Mouse (Mus musculus) ovary, postnatal 36 days (tissue): ENCODE measurements around the gene Prdx6.
A peak's percentile ranks its signal among the peaks of the same experiment; 100 is the strongest.

ENCODE experiments used
- DNase-seq: peaks from one replicate; pipeline ENCODE4 v3.0.0; 2022; ENCODE audit warnings: low spot score, mixed read lengths

Prdx6 gene

DNA sequence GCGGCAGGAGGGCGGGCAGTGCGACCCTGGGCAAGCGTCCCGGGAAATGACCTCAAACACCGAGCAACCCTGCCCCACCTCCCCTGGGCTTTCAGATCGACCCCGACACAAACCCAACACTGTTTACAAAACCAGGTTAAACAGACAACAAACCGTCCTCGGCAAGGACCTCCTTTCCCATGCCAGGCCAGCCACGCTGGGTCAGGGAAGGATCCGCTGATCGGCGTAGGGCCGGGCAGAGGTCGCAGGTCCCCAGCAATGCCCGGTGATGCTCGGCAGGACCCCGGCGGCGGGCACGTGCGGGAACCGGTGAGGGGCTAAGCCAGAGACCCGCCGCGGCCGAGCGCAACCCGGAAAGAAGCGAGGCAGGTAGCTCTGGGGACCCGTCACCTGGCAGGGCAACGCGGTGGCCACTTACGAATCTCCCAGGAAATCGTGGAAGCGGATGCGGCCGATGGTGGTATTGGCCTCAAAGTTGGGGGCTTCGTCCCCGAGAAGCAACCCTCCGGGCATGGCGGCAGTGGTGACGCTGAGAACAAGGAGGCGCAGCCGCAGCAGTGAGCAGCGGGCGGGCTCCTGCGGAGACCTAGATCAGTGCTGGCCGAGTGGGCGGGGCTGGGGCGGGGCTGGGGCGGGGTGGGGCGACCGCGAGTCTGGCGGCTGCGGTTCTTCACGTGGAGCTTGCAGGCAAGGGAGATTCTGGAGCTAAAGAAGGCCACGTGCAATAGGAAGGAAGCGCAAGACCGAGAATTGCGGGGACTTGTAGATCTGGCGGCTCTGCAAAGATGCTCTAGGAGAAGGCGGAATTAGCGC lies at the start of gene Prdx6:
Gene Prdx6, minus strand, starts transcription at position 616 of the 813 bp plus-strand sequence.
- DNase-seq: peak; percentile 82

GRCm38 (mm10) chr1:161288256-161288655 lies 37.2 kb upstream of the Prdx6 start:
- DNase-seq: no peak

GRCm38 (mm10) chr1:161286726-161287310 lies 35.8 kb upstream of the Prdx6 start:
- peak; percentile 18 for DNase-seq

DNA sequence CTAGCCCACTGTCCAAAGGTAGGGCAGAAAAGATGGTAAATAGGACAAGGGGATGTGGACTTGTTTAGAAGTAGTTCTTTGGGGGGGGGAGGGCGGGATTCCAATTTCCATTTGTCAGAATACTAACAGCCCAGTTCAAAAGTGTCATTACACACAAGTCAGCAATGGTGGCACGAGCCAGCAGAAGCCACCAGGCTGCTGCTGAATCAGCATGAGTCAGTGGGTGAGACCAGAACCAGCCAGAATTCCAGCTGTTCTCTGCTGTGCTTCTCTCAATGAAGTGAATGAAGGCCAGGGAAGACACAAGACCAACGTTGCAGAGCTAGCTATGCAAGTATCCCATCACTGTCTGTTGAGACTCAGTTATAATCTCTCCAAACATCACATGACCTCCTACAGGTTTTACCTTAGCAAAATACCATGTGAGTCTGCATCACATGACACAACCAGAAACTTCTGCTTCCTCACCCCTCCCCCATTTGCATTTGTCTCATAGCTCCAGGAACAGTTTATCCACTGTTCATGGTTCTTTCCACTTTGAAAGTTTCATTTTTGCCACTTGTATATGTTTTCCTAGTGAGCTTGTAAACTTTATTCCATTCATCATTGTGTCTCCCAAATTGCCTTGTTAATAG lies 30.2 kb upstream of the Prdx6 start:
- DNase-seq: no peak

- DNase-seq: no peak
These were observed 28.4 kb upstream of the Prdx6 start for GRCm38 (mm10) chr1:161279244-161279908.

DNA sequence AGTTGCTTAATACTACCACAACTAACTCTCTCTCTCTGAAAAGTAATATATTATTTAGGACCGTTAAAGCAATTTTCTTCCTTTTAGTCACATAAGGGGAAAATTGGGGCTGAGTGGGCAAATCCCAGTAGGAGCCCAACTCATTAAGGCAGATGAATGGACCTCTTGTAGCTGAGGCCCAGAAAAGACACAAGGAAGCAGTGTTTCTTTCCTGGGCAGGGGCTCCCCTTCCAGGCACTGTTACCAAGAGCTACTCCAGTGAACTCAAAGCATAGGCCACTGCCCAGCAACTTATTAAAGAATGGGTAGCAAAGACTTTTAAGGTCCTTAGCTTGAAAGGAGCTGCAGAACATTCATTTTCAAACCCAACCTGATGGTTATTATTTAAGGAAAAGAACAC lies 22.5 kb upstream of the Prdx6 start:
- no peak for DNase-seq

DNA sequence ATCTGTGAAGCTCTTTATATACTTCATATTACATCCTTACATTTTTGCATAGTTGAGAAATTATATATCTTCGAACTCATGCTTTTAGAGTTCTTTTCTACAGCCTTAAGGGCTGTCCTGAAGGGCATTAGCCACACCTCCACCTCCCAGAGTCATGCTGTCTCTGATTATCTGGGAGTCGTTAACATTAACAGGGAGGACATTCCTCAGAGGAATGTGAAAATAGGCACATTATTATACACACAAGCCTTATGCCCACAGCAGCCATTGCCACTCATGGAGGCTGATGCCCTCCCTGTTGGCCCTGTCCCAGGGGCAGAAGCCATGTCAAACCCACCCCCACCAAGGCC lies 20.4 kb upstream of the Prdx6 start:
- DNase-seq: no peak

- no peak for DNase-seq
These were observed 19.9 kb upstream of the Prdx6 start for GRCm38 (mm10) chr1:161270776-161271460.

DNA sequence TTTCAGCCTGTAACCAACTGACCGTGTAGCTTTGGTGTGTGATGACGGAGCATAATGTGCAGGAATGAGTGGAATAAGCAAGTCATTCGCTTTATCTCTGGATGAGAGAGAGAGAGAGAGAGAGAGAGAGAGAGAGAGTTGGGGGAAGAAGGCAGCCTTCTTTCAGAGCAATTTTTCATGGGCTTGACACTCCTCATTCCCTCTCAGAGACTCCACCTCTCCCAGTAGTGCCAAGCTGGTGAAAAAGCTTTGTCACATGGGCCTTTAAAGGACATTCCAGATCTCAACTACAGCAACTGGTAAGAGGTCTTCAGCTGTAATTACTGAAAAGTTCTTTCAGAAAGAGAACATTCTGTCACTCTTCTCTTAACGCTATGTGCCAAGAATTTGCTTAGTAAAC lies 18.3 kb upstream of the Prdx6 start:
- no peak for DNase-seq

- DNase-seq: no peak
These were observed 17.9 kb upstream of the Prdx6 start for GRCm38 (mm10) chr1:161268884-161269283.

- no peak for DNase-seq
These were observed 17.1 kb upstream of the Prdx6 start for GRCm38 (mm10) chr1:161268116-161268515.

- no peak for DNase-seq
These were observed 13.9 kb upstream of the Prdx6 start for GRCm38 (mm10) chr1:161264961-161265360.

DNA sequence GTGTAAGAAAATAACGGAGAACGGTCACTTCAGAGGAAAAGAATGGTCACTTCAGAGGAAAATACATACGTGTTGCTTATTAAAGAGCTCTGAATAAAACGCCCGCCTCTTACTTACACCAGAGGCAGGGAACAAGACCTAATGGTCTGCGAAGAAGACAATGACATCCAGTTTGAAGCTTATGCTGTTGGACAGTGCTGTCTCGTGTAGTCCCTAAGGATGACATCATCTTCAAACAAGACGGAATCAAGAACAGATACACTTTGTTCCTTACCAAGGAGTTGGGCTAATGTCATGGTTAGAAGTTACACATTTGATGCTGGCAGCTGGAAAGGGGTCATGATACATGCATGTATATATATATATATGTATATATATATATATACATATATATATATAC lies 12.6 kb upstream of the Prdx6 start:
- no peak for DNase-seq

- no peak for DNase-seq
These were observed 11.5 kb upstream of the Prdx6 start for GRCm38 (mm10) chr1:161262542-161262941.

DNA sequence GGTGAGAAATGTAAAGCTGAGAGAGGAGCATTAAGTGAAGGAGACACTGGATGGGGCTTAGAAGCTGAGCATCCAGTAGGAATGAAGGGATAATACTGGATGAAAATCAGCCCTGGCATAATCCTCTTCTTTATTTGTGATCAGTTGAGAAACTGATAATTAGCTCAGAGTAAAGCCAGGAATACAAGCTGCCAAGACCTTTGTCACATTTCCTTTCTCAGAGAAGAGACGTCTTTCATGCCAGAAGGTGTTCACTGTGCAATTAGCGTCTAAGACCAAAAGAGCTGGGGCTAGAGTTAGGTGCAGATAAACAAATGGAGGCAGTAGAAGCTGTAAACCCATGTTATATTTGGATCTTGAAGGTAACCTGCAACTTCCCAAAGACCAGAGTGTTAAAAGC lies 9.7 kb upstream of the Prdx6 start:
- no peak for DNase-seq

DNA sequence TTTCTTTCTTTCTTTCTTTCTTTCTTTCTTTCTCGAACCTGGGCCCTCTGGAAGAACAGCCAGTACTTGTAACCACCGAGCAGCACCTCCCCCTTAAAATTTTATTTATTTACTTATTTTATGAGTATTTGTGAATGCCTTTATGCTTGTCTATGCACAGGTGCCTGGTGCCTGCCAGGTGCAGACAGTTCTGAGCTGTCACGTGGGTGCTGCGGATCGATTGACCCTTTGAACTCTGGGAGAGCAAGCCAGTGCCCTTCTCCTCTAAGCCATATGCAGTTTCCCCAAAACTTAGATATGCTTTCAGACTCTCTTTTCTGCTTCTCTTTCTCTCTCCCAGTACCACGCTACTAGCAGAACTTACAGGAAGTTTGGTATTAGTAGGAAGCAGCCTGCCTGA lies 8.1 kb upstream of the Prdx6 start:
- DNase-seq: no peak

- DNase-seq: no peak
These were observed 7.3 kb upstream of the Prdx6 start for GRCm38 (mm10) chr1:161258331-161258730.

GRCm38 (mm10) chr1:161256918-161257317 lies 5.9 kb upstream of the Prdx6 start:
- no peak for DNase-seq

- no peak for DNase-seq
These were observed 3.3 kb upstream of the Prdx6 start for GRCm38 (mm10) chr1:161254361-161254760.

DNA sequence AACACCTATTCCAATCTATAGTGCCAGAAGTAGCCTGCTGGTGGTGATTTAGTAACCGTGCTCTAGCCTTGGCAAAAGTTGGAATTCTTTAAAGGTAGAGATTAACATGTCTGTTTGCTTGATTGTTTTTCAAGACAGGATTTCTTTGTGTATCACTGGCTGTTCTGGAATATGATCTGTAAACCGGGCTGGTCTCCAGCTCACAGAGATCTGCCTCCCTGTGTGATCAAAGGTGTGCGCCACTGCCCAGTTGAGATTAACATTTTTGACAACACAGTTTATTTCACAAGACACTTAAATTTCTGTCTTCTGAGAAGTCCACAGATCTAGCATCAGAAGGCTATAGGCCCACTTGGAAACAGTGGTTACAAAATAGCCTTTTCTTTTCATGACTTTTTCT lies 1.9 kb upstream of the Prdx6 start:
- DNase-seq: no peak

DNA sequence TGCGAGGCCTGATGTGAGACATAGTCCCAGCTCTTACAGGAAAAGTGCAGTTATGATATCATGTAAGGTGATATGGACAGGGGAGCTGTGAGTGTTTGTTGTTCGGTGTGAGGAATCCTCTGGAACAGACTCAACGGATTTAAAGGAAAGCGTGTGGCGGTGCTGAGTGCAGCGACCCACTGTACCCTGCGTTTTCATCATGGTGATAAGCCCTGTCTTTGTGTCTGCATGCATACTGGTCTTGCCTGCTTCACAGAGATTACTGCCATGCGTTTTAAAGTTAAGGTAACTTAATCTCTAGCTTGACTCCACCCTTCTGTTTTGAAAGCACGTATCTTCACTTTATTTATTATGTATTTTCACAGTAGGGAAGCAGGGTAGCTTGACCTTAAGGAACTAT lies 1.3 kb upstream of the Prdx6 start:
- DNase-seq: no peak
